In genomic region chr12:91015075-91015474, GRCm38 (mm10) we compare ENCODE assay signal across 15 mouse cellular contexts.
"Had no signal": no experiment of that assay in that cellular context is flagged by ENCODE, and none has a peak within 500 bp of the region (broad histone marks: within the 10 kb centered on the region; RNA-seq: fewer than 3 reads in every experiment).

No protein-coding gene starts in this region.

- H3K27ac ChIP-seq: kidney, postnatal 0 days; limb, embryonic 15.5 days; liver, embryonic 12.5 days; lung, embryonic 15.5 days; macrophage; stomach, embryonic 15.5 days had no signal

- H3K4me1 ChIP-seq: limb, embryonic 15.5 days; liver, embryonic 12.5 days; lung, embryonic 15.5 days; megakaryocyte, embryonic 14.5 days; stomach, embryonic 15.5 days had no signal

- DNase-seq: kidney, adult 11 months; kidney, adult 9 months; kidney, postnatal 36 days; lung, postnatal 14 days; right cerebral cortex, postnatal 4 days; spleen, adult 18-20 months; thymus, postnatal 36 days had no signal

- H3K36me3 ChIP-seq: limb, embryonic 15.5 days; liver, embryonic 12.5 days; lung, embryonic 15.5 days; stomach, embryonic 15.5 days had no signal

- ATAC-seq: liver, embryonic 12.5 days; midbrain, embryonic 16.5 days had no signal

- H3K4me2 ChIP-seq: limb, embryonic 15.5 days; liver, embryonic 12.5 days; lung, embryonic 15.5 days; stomach, embryonic 15.5 days had no signal

- H3K4me3 ChIP-seq: limb, embryonic 15.5 days; liver, embryonic 12.5 days; lung, embryonic 15.5 days; megakaryocyte, embryonic 14.5 days; stomach, embryonic 15.5 days had no signal

- H3K27me3 ChIP-seq: limb, embryonic 15.5 days; liver, embryonic 12.5 days; lung, embryonic 15.5 days; megakaryocyte, embryonic 14.5 days; stomach, embryonic 15.5 days had no signal

- H3K9me3 ChIP-seq: limb, embryonic 15.5 days; liver, embryonic 12.5 days; lung, embryonic 15.5 days; megakaryocyte, embryonic 14.5 days; stomach, embryonic 15.5 days had no signal

- H3K9ac ChIP-seq: limb, embryonic 15.5 days; liver, embryonic 12.5 days; lung, embryonic 15.5 days; stomach, embryonic 15.5 days had no signal
